Mouse (Mus musculus): Measurements from ENCODE around the gene Myh7.
"Not testable (repeated sequence)": the region's sequence is repeated elsewhere in the genome, so short reads cannot be mapped to it uniquely, and the experiment has no call there.

Gene Myh7

DNA sequence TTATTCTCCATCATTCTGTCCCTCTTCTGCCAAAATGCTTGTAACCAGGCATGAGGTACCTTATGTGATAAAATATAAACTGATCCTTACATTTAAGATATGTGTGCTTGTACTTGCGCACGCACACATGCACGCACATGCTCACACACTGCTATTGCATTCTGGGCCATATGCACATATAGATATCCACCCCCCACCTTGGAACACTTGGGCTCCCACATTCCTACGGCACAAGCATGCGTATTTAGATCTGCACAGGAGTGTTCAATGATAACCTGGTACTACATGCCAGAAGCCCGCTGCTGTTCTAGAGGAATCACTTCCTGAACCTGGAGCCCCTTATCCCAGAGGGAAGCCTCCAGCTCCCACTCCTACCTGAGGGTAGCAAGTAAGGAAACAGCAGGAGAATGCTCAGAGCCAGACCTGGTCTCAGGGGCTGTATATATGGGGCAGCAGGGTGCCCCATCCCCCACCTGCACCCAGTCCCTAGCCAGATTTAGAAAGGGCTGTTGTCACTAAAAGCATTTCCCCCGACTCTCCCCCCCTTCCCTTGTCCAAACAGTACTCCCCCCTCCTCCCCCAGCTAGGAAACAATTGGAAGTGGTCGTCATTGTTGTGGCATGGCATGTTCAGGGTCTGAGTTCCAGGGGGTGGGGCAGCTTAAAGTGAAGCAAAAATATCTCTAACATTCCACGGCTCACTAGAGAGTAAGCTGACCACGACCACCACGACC lies at the start of gene Myh7:
TSS of gene Myh7 (minus strand) at position 491 of the 733 bp plus-strand sequence.
- DNase-seq (ENCODE audit: low spot score) = no peak

DNA sequence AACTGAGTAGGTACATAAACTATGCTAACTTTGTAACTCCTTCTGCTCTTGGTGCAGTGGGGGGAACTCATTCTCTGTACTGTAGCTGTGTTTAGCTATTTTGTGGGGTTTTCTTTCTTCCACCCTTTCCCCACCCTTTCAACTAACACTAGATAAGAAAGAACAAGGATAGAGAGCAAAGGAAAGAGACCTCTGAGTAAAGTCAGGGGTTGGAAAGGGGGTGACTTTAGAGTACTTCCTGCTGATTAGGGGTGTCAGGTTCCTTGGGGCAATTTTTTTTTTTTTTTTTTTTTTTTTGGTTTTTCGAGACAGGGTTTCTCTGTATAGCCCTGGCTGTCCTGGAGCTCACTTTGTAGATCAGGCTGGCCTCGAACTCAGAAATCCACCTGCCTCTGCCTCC lies 49.3 kb upstream of the Myh7 start:
- not testable (repeated sequence) for DNase-seq (ENCODE audit: low spot score)

DNA sequence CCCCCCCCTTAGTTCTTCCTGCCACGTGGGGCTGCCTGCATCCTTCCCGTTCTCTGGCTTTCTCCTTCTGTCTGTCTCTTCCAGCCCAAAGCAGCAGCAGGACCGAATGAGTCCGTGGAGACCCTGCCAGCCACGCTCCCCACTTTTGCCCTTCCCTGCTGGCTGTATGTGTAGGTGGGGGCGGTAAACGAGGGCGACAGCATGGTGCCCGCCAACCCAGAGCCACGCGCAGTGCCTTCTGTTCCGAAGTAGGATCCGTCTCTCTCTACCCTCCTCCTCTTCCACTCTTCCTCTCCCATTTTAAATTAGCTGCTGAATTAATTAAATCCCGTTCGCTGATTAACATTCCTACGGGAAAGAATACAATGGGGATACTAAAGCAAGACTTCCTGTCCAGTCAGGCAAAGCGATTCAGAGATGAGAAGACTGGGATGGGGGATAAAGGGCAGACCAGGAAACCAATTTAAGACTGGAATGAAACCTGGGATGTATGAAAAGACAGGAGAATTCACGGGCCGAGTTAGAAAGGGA lies 38.3 kb upstream of the Myh7 start:
- no peak for DNase-seq (ENCODE audit: low spot score)

GRCm38 (mm10) chr14:55029034-55029698 lies 34.7 kb upstream of the Myh7 start:
- no peak for DNase-seq (ENCODE audit: low spot score)

DNA sequence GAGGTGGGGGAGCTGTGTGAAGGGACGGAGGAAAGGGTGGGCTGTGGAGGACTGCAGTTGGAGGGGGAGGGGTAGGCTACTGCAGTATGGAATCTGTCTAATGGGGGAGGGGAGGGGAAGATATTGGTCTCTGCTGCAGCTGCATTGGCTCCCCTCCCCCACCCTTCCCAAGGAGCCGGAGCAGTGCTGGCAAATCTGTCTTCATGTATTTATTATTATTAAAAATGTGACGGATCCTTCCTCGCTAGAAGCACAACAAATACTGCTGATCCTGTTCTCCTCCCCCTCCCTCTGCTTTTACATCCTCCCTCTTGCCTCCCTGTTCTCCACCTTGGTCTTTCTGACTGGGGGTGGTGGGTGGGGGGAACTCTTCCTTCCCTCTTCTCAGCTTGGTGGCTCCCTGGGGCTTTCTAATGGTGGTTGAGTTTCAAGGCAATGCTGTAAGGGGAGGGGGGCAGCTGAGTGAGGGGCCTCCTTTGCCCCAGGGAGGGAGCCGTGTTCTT lies 34.0 kb upstream of the Myh7 start:
- no peak for DNase-seq (ENCODE audit: low spot score)

- no peak for DNase-seq (ENCODE audit: low spot score)
These were observed 33.2 kb upstream of the Myh7 start for GRCm38 (mm10) chr14:55027653-55028052.

DNA sequence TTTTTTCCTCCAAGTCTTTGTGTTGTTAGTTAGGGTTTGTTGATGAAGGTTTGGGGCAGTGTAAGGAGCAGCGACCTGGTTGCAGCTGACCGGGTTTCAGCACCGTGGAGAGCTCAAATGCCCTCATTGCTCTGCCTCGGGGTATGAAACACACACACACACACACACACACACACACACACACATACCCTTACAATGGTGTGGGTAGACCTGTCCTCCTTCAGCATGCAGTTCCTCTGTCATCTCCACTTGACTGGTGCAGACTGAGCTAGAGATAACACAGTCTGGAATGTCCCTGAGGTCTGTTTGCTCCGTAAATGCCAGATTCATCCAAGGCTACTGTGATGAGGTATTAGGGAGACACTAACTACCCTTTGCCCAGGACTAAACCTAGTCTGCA lies 32.8 kb upstream of the Myh7 start:
- no peak for DNase-seq (ENCODE audit: low spot score)

- no peak for DNase-seq (ENCODE audit: low spot score)
These were observed 31.1 kb upstream of the Myh7 start for GRCm38 (mm10) chr14:55025527-55025926.

DNA sequence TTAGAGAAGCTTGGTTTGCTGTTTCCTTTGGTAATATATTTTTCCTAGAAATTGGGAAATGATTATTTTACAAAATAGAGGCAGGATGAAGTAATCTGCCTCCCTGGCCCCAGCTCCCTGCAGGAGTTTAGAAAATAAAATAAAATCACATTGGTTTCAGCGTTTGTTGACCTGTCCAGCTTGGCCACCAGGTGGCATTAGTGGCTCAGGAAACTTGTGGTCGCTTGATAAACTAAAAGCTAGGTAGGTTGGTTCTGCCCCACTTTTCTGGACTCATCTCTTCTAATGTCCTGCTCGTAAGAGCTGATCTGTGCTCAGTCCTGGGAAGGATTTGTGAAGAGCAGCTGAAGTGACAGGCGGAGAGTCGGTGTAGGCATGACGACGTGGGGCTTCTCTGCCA lies 29.8 kb upstream of the Myh7 start:
- peak; percentile 37 for DNase-seq (ENCODE audit: low spot score)

- no peak for DNase-seq (ENCODE audit: low spot score)
These were observed 28.6 kb upstream of the Myh7 start for GRCm38 (mm10) chr14:55023011-55023410.

GRCm38 (mm10) chr14:55020394-55020793 lies 26.0 kb upstream of the Myh7 start:
- DNase-seq (ENCODE audit: low spot score) = no peak

GRCm38 (mm10) chr14:55016876-55017275 lies 22.4 kb upstream of the Myh7 start:
- DNase-seq (ENCODE audit: low spot score) = no peak

DNA sequence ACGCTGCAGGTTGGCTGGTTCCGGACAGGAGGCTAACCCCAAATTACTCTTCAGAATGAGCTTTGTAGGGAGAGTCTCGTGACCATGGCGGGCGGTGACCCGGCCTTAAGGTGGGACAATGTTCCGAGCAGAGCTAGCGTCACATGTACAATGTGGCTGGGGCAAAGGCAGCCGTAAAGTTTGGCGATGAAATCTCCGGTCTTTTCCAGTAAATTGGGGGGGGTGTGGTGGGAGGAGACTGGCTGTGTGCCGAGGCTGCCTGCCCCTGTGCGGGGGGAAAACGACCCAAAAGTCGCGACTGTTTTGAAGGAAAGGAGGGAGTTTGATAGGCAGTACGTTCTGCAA lies 21.3 kb upstream of the Myh7 start:
- DNase-seq (ENCODE audit: low spot score) = no peak

DNA sequence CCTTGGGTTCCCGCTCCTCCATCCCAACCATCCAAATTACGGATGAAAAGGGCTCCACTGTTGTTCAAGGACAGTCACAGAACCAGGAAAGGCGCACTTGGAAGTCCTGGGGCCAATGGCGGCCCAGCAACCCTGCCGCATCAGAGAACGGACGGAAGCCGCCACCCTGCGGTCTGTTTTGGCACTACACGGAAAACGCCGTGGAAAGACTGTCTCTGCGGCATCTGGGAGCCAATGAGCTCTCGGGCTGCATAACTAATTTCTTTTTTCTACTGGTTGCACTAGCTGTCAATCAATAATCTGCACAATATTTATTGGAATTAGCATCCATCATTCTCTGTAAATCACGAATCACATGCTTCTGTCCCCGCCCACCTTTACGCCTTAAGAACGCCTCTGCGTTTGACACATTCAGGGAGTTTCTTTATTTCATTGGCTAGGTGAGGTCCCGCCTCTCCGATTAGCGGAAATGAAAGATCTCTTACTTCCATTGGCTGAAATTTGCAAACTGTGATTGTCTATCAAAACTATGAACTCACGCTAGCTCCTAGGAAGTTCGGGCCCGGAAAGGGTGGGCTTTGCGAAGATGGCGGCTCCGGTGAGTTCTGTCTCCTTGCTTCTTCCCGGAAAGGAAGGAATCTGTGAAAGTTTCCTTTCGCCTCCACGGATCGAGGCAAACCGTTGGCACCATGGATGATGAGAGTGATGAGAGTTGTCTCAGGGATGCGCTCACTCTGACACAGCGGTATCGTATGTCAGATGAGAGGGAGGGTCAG lies 20.8 kb upstream of the Myh7 start, which contains the start of gene Ngdn:
TSS of gene Ngdn (plus strand) at position 464 of the 776 bp plus-strand sequence.
- peak; percentile 98 for DNase-seq (ENCODE audit: low spot score)

GRCm38 (mm10) chr14:55014591-55014990 lies 20.2 kb upstream of the Myh7 start:
- no peak for DNase-seq (ENCODE audit: low spot score)

DNA sequence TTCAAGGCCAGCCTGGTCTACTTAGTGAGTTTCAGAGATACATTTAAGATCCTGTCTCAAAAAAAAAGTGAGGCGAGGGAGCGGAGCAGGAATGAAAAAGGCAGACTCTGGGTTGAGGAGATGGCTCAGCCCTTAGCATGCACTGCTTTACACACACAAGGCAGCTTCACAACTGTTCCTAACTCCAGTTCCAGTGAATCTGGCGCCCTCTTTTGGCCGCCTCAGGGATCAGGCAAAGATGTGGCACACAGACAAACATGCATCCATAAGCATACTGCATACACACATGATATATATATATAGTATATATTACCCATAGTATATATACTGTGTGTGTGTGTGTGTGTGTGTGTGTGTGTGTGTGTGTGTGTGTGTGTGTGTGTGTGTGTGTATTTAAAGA lies 16.7 kb upstream of the Myh7 start:
- DNase-seq (ENCODE audit: low spot score) = no peak

DNA sequence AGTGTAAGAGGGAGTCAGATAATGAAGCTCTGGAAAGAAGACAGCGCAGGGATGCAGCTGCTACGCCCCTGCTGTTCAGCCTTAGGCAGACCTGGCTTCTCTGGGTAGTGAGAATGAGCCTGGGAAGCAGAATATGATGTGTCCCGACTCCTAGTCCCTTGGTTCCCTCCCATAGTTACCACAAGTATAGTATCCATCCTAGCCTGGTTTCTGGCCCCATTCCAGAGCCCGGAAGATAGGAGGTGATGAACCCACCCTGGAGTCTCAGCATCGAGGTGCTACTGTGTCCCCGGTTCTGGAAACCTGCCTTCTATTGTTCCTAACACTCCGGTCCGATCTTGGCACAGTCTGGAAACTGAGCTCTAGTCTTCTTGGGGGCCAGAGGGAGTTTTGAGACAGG lies 14.0 kb upstream of the Myh7 start:
- DNase-seq (ENCODE audit: low spot score) = no peak

GRCm38 (mm10) chr14:55007120-55007908 lies 12.9 kb upstream of the Myh7 start:
- no peak for DNase-seq (ENCODE audit: low spot score)

DNA sequence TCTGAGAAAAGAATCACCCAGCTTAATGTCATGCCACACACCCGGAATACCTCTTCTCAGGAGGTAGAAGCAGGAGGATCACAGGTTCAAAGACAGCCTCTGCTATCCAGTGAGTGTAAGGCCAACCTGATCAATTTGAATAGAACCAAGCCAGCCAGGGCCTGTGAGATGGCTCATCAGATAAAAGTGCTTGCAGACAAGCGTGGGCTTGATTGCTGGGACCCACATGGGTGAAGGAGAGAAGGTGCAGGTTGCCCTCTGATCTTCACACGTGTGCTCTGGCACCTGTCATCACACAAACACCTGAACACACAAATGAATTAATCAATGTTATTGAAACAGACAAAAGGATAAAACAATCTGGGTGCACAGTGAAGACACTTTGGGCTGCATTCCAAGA lies 12.1 kb upstream of the Myh7 start:
- DNase-seq (ENCODE audit: low spot score) = no peak

- DNase-seq (ENCODE audit: low spot score) = no peak
These were observed 11.5 kb upstream of the Myh7 start for GRCm38 (mm10) chr14:55005967-55006366.

- DNase-seq (ENCODE audit: low spot score) = no peak
These were observed 11.1 kb upstream of the Myh7 start for GRCm38 (mm10) chr14:55005506-55005905.
